Mouse (Mus musculus): ENCODE measurements around the gene Lhx2. TPM values are rescaled to one million over a fixed set of nuclear protein-coding genes. Genes with fewer than 3 reads are reported as not detected.
A peak's percentile ranks its signal among the peaks of the same experiment; 100 is the strongest.

The Lhx2 gene
- 10 to 100 TPM; 82.2 to 89.2 TPM for total RNA-seq (2021)
- long read RNA-seq, experiment 1, transcript Lhx2-201 (5 exons, 2,840 nt) = major isoform, 93 of 142 reads
- long read RNA-seq, experiment 1, transcript Lhx2-203 (5 exons, 1,696 nt) = minor isoform, 26 of 142 reads
- long read RNA-seq, experiment 1, partial matches to known transcripts = 11 of 142 reads
- long read RNA-seq, experiment 1, other reads (novel, unspliced or antisense) = 12 of 142 reads
- long read RNA-seq, experiment 2, transcript Lhx2-203 (5 exons, 1,696 nt) = minor isoform, 16 of 96 reads
- long read RNA-seq, experiment 2, transcript Lhx2-201 (5 exons, 2,840 nt) = major isoform, 63 of 96 reads
- long read RNA-seq, experiment 2, partial matches to known transcripts = 13 of 96 reads
- long read RNA-seq, experiment 2, other reads (novel, unspliced or antisense) = 4 of 96 reads

DNA sequence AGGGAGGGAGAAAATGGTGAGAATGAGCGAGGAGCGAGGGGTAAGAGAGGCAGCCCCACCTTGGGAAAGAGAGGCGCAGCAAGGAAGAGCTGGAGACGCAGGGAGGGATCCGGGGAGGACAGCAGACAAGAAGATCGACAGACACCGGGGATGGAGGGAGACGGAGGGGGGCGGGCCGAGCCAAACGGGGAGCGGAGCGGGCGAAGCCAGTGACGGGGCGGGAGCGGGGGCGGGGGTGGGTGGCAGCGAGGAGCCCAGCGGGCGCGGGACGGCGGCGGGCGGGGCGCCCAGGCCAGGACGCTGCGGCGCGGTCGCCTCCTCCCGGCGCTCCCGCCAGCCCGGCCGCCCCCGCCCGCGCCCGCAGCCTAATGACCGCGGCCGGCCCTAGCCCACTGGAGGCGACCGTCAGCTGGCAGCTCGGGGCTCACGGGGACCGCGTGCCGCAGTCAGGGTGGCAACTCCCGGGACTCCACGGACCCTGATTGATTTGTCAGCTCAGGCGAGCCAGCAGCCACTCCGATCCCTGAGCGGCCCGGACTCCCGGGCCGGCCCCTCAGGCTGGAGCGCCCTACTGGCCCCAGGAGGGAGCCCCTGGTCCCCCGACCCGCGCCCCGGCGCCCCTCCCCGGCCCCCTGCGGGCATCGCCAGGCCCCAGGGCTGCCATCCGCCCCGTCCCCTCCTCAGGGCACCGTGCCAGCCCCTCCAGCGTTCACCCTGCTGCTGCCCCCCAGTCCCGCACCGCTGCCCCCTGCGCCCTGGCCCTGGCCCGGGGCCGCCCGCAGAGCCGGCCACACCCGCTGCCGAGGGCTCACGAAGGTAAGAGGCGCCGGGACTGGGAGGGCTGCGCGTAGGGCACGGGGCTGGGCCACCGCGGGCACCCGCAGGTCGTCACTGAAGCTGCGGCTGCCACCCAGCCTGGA, at the start of gene Lhx2:
TSS of gene Lhx2 (plus strand) at position 292 of the 920 bp plus-strand sequence.
- DNase-seq (ENCODE audit: low spot score in 2 of 2) = peak in 1 of 2 experiments; percentile 18

DNA sequence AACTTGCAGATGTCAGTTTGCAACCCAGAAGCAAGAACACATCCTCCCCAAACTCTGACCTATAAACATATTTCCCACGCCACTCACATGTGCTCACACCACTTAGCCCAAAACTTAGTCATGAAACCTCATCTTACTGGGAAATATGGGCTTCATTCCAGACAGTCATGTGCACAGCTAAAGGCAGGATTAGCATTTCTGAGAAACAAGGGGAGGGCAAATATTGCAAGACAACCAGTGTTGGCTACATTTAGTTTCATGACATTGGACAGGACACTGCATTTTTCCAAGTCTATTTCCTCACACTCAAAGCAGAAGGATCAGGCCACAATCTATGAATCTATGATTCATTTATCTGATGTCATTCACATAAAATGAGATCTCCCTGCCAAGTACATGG, 47.6 kb upstream of the Lhx2 start:
- no peak for DNase-seq (ENCODE audit: low spot score in 2 of 2)

DNA sequence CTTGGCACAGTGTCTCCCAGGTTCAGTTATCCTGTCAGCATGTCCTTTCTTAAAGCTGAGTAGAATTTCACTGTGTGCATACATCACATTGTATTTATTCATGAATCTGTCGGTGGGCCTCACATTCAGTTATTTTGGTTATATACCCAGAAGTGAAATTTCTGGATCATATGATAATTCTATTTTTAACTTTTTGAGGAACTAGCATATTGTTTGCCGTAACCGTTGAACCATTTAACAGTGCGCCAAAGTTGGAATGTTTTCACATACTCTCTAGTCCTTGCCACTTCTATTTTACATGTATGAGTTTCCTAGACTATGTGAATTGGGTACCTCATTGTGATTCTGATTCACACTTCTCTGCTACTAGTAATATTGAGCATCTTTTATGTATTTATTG, 43.1 kb upstream of the Lhx2 start:
- DNase-seq (ENCODE audit: low spot score in 2 of 2) = no peak

DNA sequence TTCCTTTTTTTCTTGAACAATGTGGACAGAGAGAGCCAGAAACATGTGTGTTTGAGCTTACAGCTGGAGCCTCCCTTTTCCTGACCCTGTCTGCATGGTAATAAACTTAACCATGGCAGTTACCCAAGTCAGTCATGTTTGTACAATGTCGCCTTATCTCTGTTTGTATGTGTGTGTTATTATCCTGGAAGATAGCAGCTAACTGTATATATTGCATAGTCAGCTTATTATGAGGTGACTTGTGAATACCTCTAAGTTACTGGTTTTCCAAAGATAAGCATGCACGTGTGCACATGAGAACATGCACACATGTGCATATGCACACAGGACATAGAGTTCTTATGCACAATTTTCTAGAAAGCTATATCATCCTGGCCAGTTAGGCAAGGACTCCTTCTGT, 38.1 kb upstream of the Lhx2 start:
- no peak for DNase-seq (ENCODE audit: low spot score in 2 of 2)

DNA sequence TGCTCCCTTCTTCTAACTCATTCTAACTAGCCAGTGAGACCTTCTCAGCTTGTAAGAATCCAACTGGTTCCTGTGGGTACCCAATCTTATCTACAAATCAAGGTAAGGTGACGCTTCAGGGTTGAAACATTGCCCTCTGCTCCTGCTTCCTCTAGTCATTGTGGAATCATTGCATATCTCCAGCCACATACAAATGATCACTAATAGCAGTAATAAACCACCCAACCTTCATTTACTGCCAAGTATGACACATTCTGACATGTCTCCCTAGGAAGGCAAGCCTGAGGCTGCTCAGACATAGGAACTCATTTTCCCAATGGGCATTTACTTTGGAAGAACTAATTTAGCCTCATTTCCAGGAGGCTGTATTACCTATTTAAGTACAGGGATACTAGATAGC, 33.9 kb upstream of the Lhx2 start:
- no peak for DNase-seq (ENCODE audit: low spot score in 2 of 2)

DNA sequence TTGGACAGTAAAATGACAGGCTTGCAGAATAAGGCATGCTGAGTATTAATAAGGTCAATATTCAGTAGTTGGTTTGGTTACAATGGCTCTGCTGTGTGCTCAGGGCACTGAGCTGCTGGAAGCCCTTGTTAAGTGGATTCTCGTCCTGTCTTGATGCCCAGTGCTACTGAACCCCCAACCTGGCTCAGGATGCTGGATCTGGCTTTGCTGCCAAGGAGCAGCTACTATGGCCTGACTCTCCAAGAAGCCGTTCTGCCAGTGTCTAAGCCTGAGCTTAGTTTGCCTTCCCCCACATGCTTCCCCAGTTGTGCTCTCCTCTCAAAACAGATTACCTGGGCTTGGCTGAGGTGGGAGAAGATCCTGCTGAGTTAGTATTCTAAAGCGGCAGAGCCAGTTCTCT, 26.2 kb upstream of the Lhx2 start:
- DNase-seq (ENCODE audit: low spot score in 2 of 2) = no peak

DNA sequence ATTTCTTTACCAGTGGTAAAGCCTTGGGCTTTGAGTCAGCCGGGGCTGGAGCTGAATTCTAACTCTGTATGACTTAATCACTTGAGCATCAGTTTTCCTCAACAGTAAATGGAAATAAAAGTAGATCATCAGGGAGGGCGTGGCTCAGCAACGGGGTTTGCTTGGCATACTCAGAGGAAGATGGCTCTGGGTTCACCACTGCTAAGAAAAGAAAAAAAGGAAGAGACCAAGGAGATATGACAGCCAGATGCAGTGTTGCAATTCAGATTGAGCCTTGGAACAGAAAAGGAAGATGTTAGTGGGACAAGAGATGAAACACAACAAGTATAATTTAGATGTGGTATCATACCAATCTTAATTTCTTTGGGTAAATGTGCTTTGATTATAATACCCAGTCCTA, 25.7 kb upstream of the Lhx2 start:
- no peak for DNase-seq (ENCODE audit: low spot score in 2 of 2)

DNA sequence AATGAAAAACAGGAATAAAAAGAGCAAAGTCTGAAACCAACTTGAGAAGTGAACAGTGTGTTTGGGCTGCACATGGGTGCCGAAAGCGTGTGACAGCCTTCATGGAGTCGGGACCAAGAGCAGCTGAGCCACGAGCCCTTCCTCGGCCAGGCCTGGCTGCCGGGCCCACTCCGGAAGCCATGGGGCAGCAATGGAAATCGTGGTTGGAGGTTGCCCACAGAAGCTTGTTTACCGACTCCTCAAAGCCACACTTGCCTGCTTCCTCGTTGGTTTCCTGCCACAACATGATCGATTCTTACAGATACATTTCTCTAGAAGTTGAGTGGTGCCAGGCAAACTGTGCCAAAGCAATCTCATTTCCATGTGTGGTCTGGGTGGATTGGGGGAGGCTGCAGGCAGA, 20.0 kb upstream of the Lhx2 start:
- DNase-seq (ENCODE audit: low spot score in 2 of 2) = no peak

DNA sequence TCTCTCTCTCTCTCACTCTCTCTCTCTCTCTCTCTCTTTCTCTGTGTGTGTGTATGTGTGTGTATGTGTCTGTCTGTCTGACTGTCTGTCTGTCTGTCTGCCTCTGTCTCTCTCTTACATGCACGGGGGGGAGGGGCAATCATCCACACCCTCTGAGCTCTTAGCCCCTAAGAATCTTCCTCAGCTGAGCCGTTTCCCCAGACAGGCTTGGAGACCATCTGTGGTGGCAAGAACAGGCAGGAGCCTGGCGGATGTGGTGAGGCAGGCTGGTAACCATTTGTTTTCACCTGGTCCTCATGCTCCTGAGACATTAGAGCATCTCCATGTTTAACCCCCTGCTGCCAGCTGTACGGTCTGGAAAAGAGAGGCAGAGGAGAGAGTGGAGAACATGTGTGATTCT, 18.2 kb upstream of the Lhx2 start:
- no peak for DNase-seq (ENCODE audit: low spot score in 2 of 2)

DNA sequence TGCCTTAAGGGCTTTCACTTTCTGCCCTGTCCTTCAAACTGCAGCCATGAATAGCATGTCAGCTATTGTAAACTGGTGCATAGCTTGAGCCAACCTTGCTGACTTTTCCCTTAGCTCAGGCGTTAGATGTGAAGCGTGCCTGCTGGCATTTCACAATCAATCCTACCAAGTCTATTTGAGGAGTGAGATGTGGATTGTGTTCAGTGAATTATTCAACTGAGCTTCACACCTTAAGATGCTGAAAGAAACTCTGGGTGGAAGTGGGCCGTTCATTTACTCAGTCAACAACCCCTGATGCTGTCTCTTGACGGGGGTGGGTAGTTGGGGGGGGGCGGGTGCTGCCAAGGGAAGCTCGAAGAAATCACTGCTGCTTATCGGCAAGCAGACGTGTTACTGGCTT, 15.7 kb upstream of the Lhx2 start:
- no peak for DNase-seq (ENCODE audit: low spot score in 2 of 2)

DNA sequence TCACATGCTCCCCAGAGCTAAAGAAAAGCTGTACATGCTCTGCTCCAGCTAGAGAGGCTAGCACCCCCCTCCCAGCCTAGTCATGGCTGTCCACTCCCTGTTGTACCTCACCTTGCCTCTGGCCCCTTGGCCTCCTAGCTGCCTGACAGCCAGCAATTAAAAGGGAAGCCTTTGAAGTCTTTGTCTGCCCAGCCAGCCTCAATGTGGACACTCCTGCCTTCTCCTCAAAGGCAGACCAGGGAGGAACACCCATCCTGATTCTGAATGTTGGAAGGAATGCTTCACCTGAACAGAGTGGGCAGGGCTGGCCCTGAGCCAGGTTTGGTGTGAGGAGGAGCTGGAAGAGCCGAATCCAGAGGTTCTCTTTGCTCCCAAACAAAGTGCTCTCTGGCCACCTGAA, 12.4 kb upstream of the Lhx2 start:
- DNase-seq (ENCODE audit: low spot score in 2 of 2) = no peak

DNA sequence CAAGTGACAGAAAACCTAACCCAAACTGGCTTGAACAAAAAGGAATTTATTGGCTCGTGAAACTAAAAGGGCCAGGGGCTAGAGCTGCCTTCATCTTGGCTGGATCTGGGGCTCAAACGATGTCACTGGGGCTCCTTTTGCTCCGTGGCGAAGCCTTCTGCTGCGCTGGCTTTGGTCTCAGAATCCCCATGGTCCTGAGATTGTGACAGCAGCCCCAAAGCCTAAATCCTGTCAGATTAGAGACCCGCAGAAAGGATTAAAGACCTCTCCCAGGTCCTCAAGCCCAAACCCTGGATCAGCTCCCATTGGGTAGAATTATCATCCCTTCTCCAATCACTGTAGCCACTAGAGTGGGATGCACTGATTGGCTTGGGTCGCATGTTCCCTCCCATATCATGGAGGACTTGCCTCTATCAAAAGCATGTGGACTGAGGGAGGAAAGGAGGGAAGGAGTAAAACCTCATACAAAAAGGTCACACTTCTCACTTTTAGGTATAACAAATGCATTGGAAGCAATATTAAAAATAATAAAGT, 5.4 kb upstream of the Lhx2 start:
- no peak for DNase-seq (ENCODE audit: low spot score in 2 of 2)

DNA sequence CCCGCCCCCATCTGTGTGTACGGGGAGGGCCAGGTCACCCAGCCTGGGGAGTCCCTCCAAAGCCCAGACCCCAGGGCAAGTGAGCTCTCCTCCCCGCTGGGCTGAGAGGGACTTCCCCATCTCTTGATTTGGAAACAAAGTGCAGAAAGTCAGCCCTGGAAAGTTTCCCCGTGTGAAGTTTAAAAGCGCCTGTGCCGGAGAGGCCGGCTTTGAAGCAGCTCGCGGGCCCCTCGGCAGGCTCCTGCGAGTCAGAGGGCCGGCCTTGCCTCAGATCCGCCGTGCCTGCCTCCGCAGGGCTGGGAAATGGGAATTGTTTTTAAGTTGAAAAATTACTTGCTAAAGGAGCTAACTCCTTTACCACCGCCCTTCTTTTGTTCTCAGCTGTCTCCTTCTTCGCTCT, 2.5 kb upstream of the Lhx2 start:
- no peak for DNase-seq (ENCODE audit: low spot score in 2 of 2)

DNA sequence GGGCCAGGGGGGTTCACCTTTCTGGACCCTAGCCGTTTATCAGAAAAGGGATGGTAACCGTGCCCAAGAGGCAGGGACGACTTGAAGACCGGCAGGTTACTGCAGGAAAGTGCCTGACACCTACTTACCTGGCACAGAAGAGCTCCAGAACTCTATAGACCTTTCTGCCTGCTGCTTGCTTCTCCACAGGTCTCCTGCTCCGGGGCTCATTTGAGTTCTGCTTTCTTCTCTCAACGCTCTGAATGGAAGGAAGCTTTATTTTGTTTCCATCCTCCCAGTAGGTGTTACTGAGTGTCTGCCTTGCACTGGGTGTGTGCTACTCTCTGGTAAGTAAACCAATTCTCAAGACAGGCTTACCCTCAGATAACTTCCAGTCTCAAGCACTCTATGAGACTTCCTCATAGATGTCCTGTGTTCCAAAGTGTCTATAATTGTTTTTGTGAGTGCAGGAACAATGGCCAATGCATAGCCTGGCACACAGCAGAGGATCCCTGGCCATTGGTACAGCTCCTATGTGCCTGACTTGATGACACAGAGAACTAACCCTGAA, 1.9 kb upstream of the Lhx2 start:
- no peak for DNase-seq (ENCODE audit: low spot score in 2 of 2)

DNA sequence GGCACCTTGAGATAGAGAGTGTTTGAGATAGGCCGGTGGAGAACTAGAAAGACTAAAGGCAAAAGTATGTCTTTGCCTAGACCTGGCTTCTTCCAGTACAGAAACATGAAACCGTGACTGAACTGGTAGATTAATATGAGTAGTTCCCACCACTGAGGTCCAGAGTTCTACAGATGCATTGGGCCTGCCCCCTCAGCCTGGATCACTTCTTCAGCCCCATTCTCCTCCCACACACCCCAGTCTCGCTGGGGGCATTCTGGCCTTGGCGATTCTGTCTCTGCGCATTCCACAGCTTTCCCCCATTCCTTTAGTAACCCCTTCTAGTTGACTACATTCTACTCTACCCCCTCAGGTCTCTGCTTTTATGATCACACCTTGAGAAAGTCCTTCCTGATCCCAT, 1.4 kb upstream of the Lhx2 start:
- DNase-seq (ENCODE audit: low spot score in 2 of 2) = no peak

DNA sequence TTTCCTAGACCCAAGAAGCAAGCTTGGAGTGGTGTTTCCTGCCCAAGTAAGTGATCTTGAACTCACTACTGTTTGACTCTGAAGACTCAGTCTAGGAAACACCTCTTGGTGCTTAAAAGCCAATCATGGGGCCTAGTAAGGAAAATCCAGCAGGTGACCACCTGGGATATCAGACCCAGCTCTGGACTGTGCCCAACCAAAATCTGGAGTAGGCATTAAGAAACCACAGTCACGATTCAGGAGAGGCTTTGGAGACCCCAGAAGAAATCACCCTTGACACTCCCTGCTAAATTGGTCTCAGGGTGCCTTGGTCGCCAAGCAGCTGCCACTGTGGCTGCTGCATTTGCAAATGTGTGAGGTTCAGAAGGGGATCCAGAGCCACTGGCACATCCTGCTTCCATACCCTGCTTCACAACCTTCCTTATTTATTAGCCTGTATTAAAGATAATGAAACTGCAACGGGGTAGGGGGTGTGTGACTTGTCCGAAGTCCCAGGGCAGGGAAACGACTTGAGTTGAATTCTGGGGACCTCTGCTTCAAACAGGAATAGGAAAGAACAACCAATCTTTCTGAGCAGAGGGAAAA, 641 bp upstream of the Lhx2 start:
- no peak for DNase-seq (ENCODE audit: low spot score in 2 of 2)

DNA sequence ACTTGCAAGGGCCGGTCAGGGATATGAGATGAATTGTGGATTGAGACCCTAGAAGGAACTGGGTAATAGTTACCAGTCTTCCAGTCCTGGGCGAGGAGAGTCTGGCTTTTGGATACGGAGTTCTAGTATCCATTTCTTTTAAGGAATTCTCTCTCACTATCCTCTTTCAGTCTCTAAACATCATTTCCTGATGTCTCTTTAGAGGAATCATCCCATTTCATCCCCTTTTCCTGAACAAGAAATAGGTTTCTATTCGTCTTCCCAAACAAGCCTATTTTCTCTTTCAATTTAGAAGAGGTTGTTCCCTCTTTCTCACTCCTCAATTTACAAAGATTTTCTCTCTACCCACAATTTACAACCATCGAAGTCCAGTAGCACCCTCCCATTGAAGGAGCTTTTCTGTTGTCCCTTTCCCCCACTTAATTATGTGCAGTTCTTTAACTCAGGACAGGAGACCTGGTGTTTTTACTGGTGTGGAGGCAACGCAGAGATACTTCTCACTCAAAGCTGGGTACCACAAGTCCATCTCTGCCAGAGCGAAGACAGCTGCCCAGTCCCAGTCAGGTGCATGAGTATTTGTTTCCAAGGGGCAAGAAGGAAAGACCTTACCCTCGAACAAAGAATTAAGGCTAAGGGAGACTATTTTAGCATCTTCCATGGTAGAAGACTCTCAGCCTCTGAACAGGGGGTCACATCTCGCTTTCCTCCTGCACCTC, 987 bp downstream of the Lhx2 start:
- DNase-seq (ENCODE audit: low spot score in 2 of 2) = no peak

DNA sequence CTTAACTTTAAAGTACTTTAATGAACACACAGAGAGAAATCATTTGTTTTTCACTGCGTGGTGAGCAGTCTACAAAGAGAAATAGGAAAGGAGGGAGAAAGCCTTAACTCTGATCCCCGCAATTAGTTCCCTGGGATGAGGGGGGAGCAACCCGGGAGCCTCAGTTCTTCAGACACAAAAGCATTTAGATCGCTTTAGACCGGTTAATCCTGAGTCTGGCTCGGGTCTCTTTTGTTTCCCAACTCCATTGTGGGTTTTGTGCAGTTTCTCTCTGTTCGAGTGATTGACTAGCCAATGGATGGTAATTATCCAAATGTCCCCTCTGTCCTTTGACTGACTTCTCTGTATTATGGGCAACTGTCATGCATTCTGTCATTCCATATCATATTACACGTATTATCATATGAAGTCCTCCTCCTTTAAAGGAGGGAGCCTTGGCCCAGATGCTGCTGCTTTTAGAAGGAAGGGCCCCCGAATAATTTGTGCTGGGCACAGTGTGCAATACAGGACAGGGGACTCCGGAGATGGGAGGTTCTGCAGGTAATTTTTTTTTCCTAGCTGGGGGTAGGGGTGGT, 1.6 kb downstream of the Lhx2 start:
- no peak for DNase-seq (ENCODE audit: low spot score in 2 of 2)

DNA sequence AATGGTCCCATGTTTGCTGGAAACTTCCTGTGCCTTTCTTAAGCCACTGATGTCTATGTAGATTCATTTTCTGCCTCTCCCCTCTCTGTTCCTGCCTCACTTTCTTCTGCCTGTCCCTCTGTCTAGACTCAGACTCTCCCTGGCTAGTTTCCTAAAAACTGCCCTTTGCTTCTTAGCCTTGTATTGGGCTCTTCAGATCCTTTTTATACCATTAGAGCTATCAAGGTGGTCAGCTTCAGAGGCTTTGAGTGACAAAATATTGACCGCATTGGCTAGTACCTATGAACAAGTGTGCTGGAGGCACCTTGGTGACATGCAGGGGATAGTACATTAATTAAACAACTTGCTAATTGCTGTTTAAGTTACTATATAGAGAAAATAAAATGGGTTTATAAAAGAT, 4.5 kb downstream of the Lhx2 start:
- no peak for DNase-seq (ENCODE audit: low spot score in 2 of 2)

DNA sequence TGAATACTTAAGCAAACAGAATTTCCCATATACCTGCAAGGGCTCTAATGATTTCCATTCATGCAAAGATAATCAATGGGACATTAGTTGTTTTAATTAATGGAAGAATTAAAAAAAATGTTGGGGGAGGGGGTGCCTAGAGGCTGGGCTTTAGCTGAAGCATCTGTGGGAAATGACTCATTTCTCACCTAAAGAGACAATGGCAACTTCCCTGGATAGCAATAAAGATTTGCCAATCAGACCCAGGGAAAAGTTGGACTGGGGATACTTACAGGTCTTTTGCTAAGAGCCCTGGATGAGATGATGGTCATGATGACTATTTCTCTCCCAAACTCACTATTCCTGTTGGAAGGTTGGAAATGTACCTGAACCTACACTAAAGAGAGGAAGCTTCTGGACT, 5.6 kb downstream of the Lhx2 start:
- no peak for DNase-seq (ENCODE audit: low spot score in 2 of 2)

Data from left cerebral cortex, adult 18-20 months (tissue).